In genomic region chr12:112760154-112760926, GRCm38 (mm10) we compare ENCODE assay signal across 9 mouse cellular contexts. TPM values are rescaled to one million over a fixed set of nuclear protein-coding genes. Genes with fewer than 3 reads are reported as not detected.
DNase-seq lines count a peak whose midpoint lies in the region.
"Had no signal": no experiment of that assay in that cellular context is flagged by ENCODE, and none has a peak within 500 bp of the region (broad histone marks: within the 10 kb centered on the region; RNA-seq: fewer than 3 reads in every experiment).

Gene Pld4, plus strand, starts transcription at chr12:112760655.

- H3K4me3 ChIP-seq in brown adipose tissue, adult 24 weeks (ENCODE audit: insufficient read depth, low read depth, low read length): peak within 1 kb of the TSS; percentile 39
- H3K4me3 ChIP-seq: embryonic facial prominence, embryonic 12.5 days had no signal

- intact Hi-C loops in left cerebral cortex, postnatal 36 days (cut with DNase I): no loop called here

- H3K4me1 ChIP-seq in brown adipose tissue, adult 24 weeks (ENCODE audit: control insufficient read depth, insufficient read depth, insufficient read length, low read length): no peaks in the 10 kb centered on the region
- H3K4me1 ChIP-seq: embryonic facial prominence, embryonic 12.5 days had no signal

- DNase-seq in left cerebral cortex, adult 8-10 months (ENCODE audit: low spot score in 2 of 2): no peak
- no peak for DNase-seq in left cerebral cortex, adult 18-20 months (ENCODE audit: low spot score in 2 of 2)
- no peak for DNase-seq in layer of hippocampus, postnatal 25 days (ENCODE audit: extremely low spot score in 1 of 2, low spot score in 1 of 2)
- peak; percentile 83 to 87 for DNase-seq in spleen, postnatal 36 days (ENCODE audit: low spot score in 2 of 2)
- no peak for DNase-seq in embryo, embryonic 10.5 days (ENCODE audit: low spot score)
- no peak for DNase-seq in left cerebral cortex, postnatal 36 days (ENCODE audit: low spot score in 2 of 2)
- DNase-seq: lung, embryonic 14.5 days had no signal

- peak within 1 kb of the TSS; percentile 89 for H3K27ac ChIP-seq in brown adipose tissue, adult 24 weeks (replicated peaks; ENCODE audit: low read depth, low read length)
- H3K27ac ChIP-seq: embryonic facial prominence, embryonic 12.5 days had no signal

RNA-seq across cellular contexts. Expression of gene Pld4, which starts in this region (rescaled TPM):
- 10 to 100 TPM in 3 of 4 experiments, 1 to 10 TPM in 1; 10.0 to 22.8 (median 16.5) TPM for total RNA-seq in left cerebral cortex, adult 8-10 months (2022)
- total RNA-seq in left cerebral cortex, adult 18-20 months (2021): 1 to 10 TPM; 9.7 to 10.0 TPM
- polyA plus RNA-seq in brown adipose tissue, adult 24 weeks (2012; ENCODE audit: insufficient read depth, insufficient read length, missing spikeins): 7.5 and 9.4 TPM in 2 replicates
- 10 to 100 TPM; 11.1 to 11.9 TPM for total RNA-seq in layer of hippocampus, postnatal 25 days (2021)
- 10 to 100 TPM in 1 of 2 experiments, 1 to 10 TPM in 1; 9.3 to 10.3 TPM for total RNA-seq in left cerebral cortex, postnatal 36 days (2021)

Comparison
In these comparisons a context has a peak if more than half of its experiments do, and no peak if none do; other contexts are left out.
1. DNase-seq: peak in spleen, postnatal 36 days (2 of 2); none in left cerebral cortex, adult 8-10 months (0 of 2), left cerebral cortex, adult 18-20 months (0 of 2), layer of hippocampus, postnatal 25 days (0 of 2), embryo, embryonic 10.5 days (single experiment) and left cerebral cortex, postnatal 36 days (0 of 2).